Mouse (Mus musculus): ENCODE results near the gene Hspb9. TPM values are rescaled to one million over a fixed set of nuclear protein-coding genes. Genes with fewer than 3 reads are reported as not detected.

The Hspb9 gene
- polyA plus RNA-seq, 1 experiment from 2014 or later, result 0.24 TPM

DNA sequence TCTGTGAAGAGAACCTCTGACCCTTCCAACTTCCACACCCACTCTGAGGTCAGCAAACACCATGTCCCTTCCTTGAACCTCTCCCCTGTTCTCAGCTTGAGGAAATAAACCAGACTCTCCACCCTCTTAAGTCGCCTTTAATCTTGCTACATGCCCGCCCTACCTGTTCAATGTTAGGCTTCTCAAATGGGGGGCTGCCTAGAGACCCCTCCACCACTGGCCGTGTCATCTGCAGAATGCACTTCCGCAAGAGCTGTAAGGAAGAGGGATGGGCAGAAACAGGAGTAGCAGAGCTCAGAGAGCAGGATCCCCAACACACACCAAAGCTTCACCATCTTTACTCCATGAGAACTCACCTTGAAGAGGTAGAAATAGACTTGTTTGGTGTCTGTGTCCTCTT, 2.7 kb upstream of the Hspb9 start:
- DNase-seq (ENCODE audit: extremely low spot score, low spot score), result no peak
- Histone ChIP-seq H3K4me1 (peaks cover 53% of the 10 kb centered on the region), H3K4me3 (peak overlapping the region; percentile 99; the same call in 1 of the 2 replicates), H3K36me3 (replicated peaks) (peaks cover 62% of the 10 kb centered on the region), H3K27me3 (ENCODE audit: poor library complexity, severe bottlenecking) (no peaks in the 10 kb centered on the region), H3K9me3 (no peaks in the 10 kb centered on the region), H3K27ac (no peak overlapping the region)
- WGBS, result 90% methylated on average over 4 of the region's 4 CpGs

DNA sequence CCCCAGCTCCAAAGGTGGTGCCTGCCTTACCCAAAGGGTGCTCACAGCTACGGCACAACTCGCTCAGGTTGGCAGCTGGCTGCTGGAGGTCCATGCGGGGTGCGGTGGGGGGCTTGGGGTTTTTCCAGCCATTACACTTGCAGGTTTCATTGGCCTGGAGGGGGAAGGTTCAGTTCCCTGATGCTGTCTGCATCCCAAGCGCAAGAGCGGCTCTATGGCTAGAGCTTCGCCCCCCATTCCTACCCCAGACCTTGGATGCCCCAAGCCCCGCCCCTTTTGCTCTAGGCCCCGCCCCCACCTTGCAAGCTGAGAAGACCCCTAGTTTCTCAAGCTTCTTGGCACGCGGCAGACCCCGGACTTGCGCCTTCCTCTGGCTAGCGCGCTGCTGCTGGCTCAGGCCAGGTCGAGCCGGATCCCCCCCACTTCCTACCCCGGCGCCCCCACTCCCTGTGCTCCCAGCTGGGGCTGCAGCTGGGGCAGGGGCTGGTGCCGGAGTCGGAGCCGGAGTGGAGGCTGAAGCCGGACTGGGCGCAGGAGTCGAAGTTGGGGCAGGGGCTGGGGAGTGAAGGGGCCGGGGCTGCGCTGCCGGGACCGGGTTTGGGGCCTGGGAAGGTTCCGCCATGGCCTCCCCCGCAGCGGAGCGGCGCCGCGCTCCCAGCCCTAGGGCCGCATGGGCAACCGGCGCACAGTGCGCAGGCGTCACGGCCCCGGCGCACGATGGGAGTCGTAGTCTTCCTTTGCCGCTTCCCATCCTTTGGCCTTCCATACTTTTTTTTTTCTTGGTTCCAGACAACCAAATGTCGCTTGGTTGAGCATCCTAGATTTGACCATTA, 1.7 kb upstream of the Hspb9 start, which contains the start of gene Kat2a:
Gene Kat2a, minus strand, starts transcription at position 683 of the 833 bp plus-strand sequence.
- peaks cover 62% of the 10 kb centered on the region for H3K36me3 ChIP-seq (replicated peaks)

DNA sequence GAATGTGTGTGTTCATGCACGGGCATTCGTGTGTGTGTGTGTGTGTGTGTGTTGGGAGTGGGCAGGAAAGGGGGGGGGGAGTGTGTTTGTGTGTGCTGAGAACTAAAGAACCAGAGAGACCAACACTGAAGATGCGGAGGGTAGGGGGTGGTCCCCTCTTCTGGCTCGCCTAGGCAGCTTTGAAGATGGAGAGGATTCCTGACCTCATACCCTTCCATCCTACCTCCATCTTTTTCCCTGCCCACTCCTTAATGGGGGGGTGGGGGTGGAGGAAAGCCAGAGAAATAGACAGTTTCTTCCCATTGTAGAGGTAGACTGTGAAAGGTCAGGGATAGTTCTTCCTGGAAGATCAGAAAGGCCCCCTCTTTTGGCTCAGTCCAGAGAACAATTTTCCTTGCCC, 476 bp upstream of the Hspb9 start:
- 55% methylated on average over 4 of the region's 4 CpGs for WGBS
- Histone ChIP-seq H3K27ac (peak overlapping the region; percentile 99), H3K4me1 (peaks cover 53% of the 10 kb centered on the region), H3K9me3 (no peaks in the 10 kb centered on the region), H3K27me3 (ENCODE audit: poor library complexity, severe bottlenecking) (no peaks in the 10 kb centered on the region), H3K36me3 (replicated peaks) (peaks cover 62% of the 10 kb centered on the region), H3K4me3 (peak overlapping the region; percentile 99)
- DNase-seq (ENCODE audit: extremely low spot score, low spot score), result no peak

More for the DNA sequence above, 1.7 kb upstream of the Hspb9 start, which contains the start of gene Kat2a:
- 2% methylated on average over 48 of the region's 48 CpGs for WGBS
- Histone ChIP-seq H3K27ac (peak within 1 kb of the TSS; percentile 99), H3K4me3 (peak within 1 kb of the TSS; percentile 99), H3K4me1 (peaks cover 53% of the 10 kb centered on the region), H3K27me3 (ENCODE audit: poor library complexity, severe bottlenecking) (no peaks in the 10 kb centered on the region), H3K9me3 (no peaks in the 10 kb centered on the region)
- DNase-seq (ENCODE audit: extremely low spot score, low spot score), result peak; percentile 75

DNA sequence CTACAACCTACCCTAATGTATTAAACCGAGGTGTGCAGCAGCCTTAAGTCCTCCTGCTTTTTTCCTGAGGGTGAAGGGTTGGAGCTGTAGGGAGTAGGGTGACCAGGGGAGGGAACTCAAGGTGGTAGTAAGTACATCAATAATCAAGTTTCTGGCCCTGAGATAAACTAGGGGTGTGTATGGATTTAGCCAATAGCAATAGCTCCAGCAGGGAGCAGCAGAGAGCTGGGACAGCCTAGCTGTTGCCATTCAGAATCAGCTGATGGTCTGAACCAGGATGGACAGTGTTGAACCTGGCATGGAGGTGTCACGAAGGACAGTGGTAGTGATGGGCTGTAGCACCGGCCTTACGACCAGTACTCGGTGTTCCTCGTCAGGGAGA, 875 bp downstream of the Hspb9 start:
- DNase-seq (ENCODE audit: extremely low spot score, low spot score), result peak; percentile 65
- H3K27ac ChIP-seq, result peak overlapping the region; percentile 99
- peaks cover 62% of the 10 kb centered on the region for H3K36me3 ChIP-seq (replicated peaks)
- peak overlapping the region; percentile 99 for H3K4me3 ChIP-seq
- peaks cover 53% of the 10 kb centered on the region for H3K4me1 ChIP-seq
- no peaks in the 10 kb centered on the region for H3K9me3 ChIP-seq
- 48% methylated on average over 6 of the region's 6 CpGs for WGBS
- H3K27me3 ChIP-seq (ENCODE audit: poor library complexity, severe bottlenecking), result no peaks in the 10 kb centered on the region

DNA sequence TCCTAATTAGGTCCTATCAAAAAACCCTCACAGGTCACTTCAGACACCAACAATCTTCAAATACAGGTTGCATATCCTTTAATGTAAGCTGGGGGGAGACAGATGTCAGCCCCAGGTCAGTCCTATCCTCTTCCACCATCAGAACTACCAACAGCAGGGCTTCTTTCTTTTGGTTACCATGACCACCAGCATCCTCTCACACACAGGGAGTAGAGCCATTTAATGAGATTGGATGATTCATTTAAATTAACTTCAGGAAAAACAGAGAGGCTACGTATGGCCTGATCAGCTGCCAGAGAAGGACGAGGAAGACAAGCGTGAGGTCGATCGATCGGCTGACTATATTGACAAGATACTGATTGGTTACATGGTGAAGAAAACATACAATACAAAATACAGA, 1.3 kb downstream of the Hspb9 start:
- no peak for DNase-seq (ENCODE audit: extremely low spot score, low spot score)
- Histone ChIP-seq H3K36me3 (replicated peaks) (peaks cover 62% of the 10 kb centered on the region), H3K4me1 (peaks cover 56% of the 10 kb centered on the region), H3K9me3 (no peaks in the 10 kb centered on the region), H3K27me3 (ENCODE audit: poor library complexity, severe bottlenecking) (no peaks in the 10 kb centered on the region), H3K4me3 (no peak overlapping the region), H3K27ac (no peak overlapping the region)
- WGBS, result 88% methylated on average over 6 of the region's 6 CpGs

DNA sequence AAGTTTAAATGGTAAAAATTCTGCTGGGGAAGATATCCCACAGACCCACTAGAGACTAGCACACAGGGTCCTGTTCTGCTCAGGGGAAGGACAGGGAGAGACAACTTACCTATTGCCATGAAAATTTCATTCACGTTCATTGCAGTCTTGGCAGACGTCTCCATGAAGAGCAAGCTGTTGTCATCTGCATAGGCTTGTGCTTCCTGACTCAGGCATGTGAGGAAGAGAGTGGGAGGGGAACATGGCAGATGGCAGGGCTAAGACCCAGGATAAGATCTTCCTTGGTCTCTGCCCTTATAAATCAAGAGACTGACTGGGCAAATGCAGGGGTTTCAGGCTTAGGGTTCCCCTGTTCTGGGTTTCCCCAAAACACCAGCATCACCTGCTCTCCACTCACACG, 3.0 kb downstream of the Hspb9 start:
- Histone ChIP-seq H3K36me3 (replicated peaks) (peaks cover 54% of the 10 kb centered on the region), H3K4me1 (peaks cover 60% of the 10 kb centered on the region), H3K27me3 (ENCODE audit: poor library complexity, severe bottlenecking) (no peaks in the 10 kb centered on the region), H3K27ac (no peak overlapping the region), H3K4me3 (no peak overlapping the region), H3K9me3 (no peaks in the 10 kb centered on the region)
- 82% methylated on average over 3 of the region's 3 CpGs for WGBS
- no peak for DNase-seq (ENCODE audit: extremely low spot score, low spot score)

DNA sequence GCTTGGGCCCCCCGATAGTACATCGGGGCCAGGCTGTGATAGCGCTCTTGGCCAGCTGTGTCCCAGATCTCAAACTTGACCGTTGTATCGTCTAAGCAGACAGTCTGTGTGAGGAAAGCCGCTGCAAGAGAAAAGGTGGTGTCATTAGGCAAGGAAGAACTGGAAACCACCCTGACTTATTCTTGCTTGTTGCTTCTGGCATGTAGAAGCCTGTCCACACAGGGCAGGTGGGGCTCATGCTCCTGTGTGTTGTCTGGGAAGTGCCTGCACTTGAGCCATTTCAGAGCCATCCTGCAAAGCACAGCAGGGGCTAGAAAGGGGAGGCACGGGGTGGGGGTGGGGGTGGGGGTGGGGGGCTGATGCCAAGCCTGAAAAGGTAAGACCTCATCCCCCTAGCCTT, 4.8 kb downstream of the Hspb9 start:
- Histone ChIP-seq H3K4me3 (no peak overlapping the region), H3K9me3 (no peaks in the 10 kb centered on the region), H3K4me1 (peaks cover 55% of the 10 kb centered on the region), H3K27ac (no peak overlapping the region), H3K27me3 (ENCODE audit: poor library complexity, severe bottlenecking) (no peaks in the 10 kb centered on the region), H3K36me3 (replicated peaks) (peaks cover 57% of the 10 kb centered on the region)
- DNase-seq (ENCODE audit: extremely low spot score, low spot score), result no peak
- 91% methylated on average over 7 of the region's 7 CpGs for WGBS

DNA sequence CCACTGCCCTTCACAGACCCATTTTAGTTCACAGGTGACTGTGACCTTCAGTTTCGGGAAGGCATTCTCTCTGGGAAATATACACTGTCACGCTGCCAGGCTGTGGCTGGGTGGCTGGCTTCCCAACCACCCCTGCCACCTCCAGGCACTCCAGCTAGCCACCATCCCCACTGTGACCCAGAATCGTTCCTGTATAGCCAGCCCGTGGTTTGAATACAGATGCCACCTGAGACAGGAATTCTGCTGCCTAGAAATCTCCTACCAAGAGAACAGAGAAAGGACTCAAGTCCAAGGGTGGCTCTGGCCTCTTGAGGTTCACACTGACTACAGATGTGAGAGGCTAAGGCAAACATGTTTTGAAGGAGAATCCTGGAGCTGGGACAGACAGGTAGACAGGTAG, 5.2 kb downstream of the Hspb9 start:
- Histone ChIP-seq H3K4me1 (peaks cover 51% of the 10 kb centered on the region), H3K27ac (no peak overlapping the region), H3K36me3 (replicated peaks) (peaks cover 57% of the 10 kb centered on the region), H3K27me3 (ENCODE audit: poor library complexity, severe bottlenecking) (no peaks in the 10 kb centered on the region), H3K9me3 (no peaks in the 10 kb centered on the region), H3K4me3 (no peak overlapping the region)
- DNase-seq (ENCODE audit: extremely low spot score, low spot score), result no peak
- WGBS, result 88% methylated on average over 4 of the region's 4 CpGs

DNA sequence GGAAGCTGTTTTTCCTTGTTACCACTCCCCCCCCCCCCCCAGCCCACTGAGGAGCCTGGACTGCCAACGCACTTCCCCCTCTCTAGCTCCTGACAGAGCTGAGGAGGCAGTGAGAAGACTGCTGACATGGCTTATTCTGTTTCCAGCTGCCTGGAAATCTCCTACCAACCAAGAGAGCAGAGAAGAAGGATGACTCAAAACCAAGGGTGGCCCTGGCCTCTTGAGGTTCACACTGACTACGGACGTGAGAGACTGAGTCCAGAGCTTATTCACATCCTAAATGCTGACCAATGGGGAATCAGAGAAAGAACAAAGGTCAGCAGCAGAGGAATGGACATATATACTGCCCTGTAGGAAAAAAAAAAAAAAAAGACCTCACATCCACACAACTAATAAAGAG, 5.7 kb downstream of the Hspb9 start:
- 89% methylated on average over 3 of the region's 3 CpGs for WGBS
- peaks cover 57% of the 10 kb centered on the region for H3K36me3 ChIP-seq (replicated peaks)
- no peak overlapping the region for H3K27ac ChIP-seq

DNA sequence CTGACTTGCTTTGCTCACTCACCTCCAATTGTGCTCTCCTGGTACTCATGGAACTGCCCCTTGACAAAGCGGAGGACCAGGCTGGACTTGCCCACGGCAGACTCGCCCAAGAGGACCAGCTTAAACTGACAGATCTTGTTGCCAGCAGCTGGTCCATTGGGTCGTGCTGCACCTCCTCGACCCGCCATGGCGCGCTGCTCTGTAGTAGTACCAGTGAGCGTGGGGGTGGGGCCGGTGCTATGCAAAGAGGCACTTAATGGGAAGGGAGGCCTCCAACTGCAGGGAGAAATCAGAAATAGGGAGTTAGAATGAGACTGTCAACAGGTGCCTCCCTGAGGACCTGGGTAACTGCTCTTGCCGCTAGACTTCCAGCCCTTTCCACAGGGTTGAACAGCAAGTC, 6.2 kb downstream of the Hspb9 start:
- no peak for DNase-seq (ENCODE audit: extremely low spot score, low spot score)
- peaks cover 49% of the 10 kb centered on the region for H3K4me1 ChIP-seq
- H3K4me3 ChIP-seq, result no peak overlapping the region
- H3K36me3 ChIP-seq (replicated peaks), result peaks cover 55% of the 10 kb centered on the region
- no peaks in the 10 kb centered on the region for H3K9me3 ChIP-seq
- 0 out of 2 replicates have a peak overlapping the region, but pooled peaks have one; percentile 3 for H3K27ac ChIP-seq
- 85% methylated on average over 11 of the region's 11 CpGs for WGBS
- no peaks in the 10 kb centered on the region for H3K27me3 ChIP-seq (ENCODE audit: poor library complexity, severe bottlenecking)

More for the DNA sequence above, 5.7 kb downstream of the Hspb9 start:
- Histone ChIP-seq H3K4me1 (peaks cover 49% of the 10 kb centered on the region), H3K9me3 (no peaks in the 10 kb centered on the region), H3K4me3 (no peak overlapping the region), H3K27me3 (ENCODE audit: poor library complexity, severe bottlenecking) (no peaks in the 10 kb centered on the region)
- no peak for DNase-seq (ENCODE audit: extremely low spot score, low spot score)

DNA sequence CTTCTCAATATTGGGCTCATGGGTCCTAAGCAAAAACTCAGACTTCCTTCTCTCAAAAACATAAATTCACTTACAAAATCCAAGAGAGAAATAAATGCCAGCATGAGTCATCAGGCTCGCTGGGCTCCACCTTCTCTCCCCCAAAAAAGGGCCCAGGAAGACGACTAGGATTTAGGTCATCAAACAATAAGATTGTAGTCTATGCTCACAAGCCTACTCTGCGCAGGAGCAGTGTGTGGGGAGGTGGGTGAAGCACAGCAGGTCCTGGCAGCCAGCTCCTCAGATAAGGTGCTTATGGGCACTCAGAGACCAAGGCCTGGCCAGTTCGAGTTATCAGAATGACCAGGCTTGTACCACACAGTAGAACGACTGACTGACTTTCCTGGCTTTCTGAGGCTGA, 6.7 kb downstream of the Hspb9 start:
- no peak overlapping the region for H3K4me3 ChIP-seq

DNA sequence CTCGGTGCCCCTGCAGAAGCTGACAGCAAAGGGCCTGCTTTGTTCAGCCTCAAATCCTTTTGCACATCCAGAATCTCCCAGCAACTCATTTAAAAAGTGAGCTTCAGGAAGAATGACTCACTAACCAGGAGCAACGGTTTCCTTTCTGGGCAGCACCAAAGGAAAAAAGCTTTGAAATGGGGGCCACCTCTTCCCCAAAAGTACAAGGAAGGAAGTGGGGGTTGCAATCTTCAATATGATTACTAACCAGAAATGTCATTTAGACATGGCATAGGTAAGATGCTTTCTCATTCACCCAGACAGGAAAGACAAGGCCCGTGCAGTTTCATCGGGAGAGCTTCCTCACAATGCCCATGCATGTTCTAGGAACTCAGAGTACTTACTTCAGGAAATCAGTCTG, 7.6 kb downstream of the Hspb9 start:
- 66% methylated on average over 4 of the region's 4 CpGs for WGBS

More for the DNA sequence above, 6.7 kb downstream of the Hspb9 start:
- Histone ChIP-seq H3K27ac (peak overlapping the region; percentile 60; the same call in 1 of the 2 replicates), H3K9me3 (no peaks in the 10 kb centered on the region), H3K4me1 (peaks cover 50% of the 10 kb centered on the region), H3K36me3 (replicated peaks) (peaks cover 52% of the 10 kb centered on the region), H3K27me3 (ENCODE audit: poor library complexity, severe bottlenecking) (no peaks in the 10 kb centered on the region)
- DNase-seq (ENCODE audit: extremely low spot score, low spot score), result no peak
- 84% methylated on average over 5 of the region's 5 CpGs for whole genome bisulfite sequencing

DNA sequence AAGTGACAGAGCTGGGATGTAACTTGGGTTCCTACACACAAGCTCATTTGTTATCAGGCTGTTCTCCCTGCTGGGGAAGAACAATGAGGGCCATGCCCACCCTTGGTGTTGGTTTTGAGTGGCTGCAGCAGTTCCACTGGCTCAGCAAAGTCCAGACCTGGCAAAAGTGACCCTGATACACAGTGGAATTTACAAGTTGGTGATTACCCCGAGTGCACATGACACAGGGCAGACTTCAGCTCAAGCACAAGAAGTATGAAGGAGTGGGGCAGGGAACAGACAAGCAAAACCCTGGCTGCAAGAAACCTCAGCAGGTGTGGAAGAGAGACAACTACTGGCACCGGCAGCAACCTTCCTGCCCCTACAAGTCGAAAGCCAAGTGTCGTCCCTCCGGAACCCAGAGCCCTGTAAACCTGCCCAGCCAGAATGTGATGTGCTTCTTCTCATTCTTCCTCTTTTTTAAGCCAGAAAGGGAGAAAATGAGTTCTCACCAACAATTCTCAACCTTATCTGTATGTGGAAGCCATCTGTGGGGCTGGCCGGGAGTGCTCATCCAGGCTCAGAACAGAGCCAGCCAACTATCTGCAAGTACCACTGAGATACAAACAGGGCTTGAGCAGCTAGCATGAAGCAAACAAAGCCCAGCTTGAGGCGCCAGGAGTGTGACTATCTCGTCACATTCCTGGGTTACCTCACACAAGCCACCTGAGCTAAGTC, 8.3 kb downstream of the Hspb9 start:
- Histone ChIP-seq H3K27me3 (ENCODE audit: poor library complexity, severe bottlenecking) (no peaks in the 10 kb centered on the region), H3K4me1 (peaks cover 49% of the 10 kb centered on the region), H3K36me3 (replicated peaks) (peaks cover 36% of the 10 kb centered on the region), H3K9me3 (no peaks in the 10 kb centered on the region), H3K4me3 (no peak overlapping the region), H3K27ac (peak overlapping the region; percentile 60; the same call in 1 of the 2 replicates)
- no peak for DNase-seq (ENCODE audit: extremely low spot score, low spot score)
- WGBS, result 79% methylated on average over 8 of the region's 8 CpGs

More for the DNA sequence above, 7.6 kb downstream of the Hspb9 start:
- Histone ChIP-seq H3K27me3 (ENCODE audit: poor library complexity, severe bottlenecking) (no peaks in the 10 kb centered on the region), H3K9me3 (no peaks in the 10 kb centered on the region), H3K36me3 (replicated peaks) (peaks cover 43% of the 10 kb centered on the region), H3K4me1 (peaks cover 49% of the 10 kb centered on the region), H3K27ac (peak overlapping the region; percentile 60; the same call in 1 of the 2 replicates), H3K4me3 (no peak overlapping the region)
- DNase-seq (ENCODE audit: extremely low spot score, low spot score), result no peak
